Mouse (Mus musculus): ENCODE results near the gene Tmem72. TPM values are rescaled to one million over a fixed set of nuclear protein-coding genes. Genes with fewer than 3 reads are reported as not detected.

Gene Tmem72
- polyA plus RNA-seq, 1 experiment from 2014 or later, result 0.06 TPM

DNA sequence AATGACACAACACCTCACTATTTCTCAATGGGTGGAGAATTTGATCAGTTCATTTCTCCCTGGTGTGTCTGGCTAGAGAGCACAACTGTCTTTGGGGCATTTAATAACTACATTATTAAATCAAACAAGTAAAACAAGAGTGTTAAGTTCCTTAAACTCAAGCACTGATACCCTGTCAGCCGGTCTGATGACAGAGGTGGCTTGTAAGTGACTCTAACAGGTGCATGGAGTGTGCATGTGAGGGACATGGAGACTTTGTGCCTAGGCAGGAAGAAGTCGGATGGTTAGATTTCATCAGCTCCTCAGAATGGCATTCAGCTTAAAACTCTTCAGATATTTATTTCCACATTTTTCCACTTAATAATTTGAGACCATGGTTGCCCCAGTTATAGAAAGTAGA, 53.3 kb downstream of the Tmem72 start:
- WGBS, result 86% methylated on average over 2 of the region's 2 CpGs
- no peak for DNase-seq (ENCODE audit: low spot score)
- H3K27me3 ChIP-seq (ENCODE audit: low read depth, poor library complexity, severe bottlenecking), result no peaks in the 10 kb centered on the region
- no peak overlapping the region for H3K4me3 ChIP-seq
- H3K27ac ChIP-seq, result no peak overlapping the region
- peaks cover under 1% of the 10 kb centered on the region; the same call in 1 of the 2 replicates for H3K4me1 ChIP-seq
- H3K36me3 ChIP-seq, result no peaks in the 10 kb centered on the region
- H3K9me3 ChIP-seq (replicated peaks), result no peaks in the 10 kb centered on the region

GRCm38 (mm10) chr6:116653684-116654454, 62.8 kb downstream of the Tmem72 start:
- peak; percentile 76 for DNase-seq (ENCODE audit: low spot score)
- Histone ChIP-seq H3K4me3 (no peak overlapping the region), H3K9me3 (replicated peaks) (no peaks in the 10 kb centered on the region), H3K36me3 (no peaks in the 10 kb centered on the region), H3K27me3 (ENCODE audit: low read depth, poor library complexity, severe bottlenecking) (no peaks in the 10 kb centered on the region), H3K27ac (no peak overlapping the region), H3K4me1 (peaks cover 11% of the 10 kb centered on the region)
- 67% methylated on average over 9 of the region's 9 CpGs for WGBS

GRCm38 (mm10) chr6:116653191-116653590, 63.5 kb downstream of the Tmem72 start:
- H3K36me3 ChIP-seq, result no peaks in the 10 kb centered on the region
- whole genome bisulfite sequencing, result 72% methylated on average over 3 of the region's 3 CpGs
- H3K9me3 ChIP-seq (replicated peaks), result no peaks in the 10 kb centered on the region
- H3K4me3 ChIP-seq, result no peak overlapping the region
- peaks cover 11% of the 10 kb centered on the region for H3K4me1 ChIP-seq
- H3K27ac ChIP-seq, result no peak overlapping the region
- no peak for DNase-seq (ENCODE audit: low spot score)
- H3K27me3 ChIP-seq (ENCODE audit: low read depth, poor library complexity, severe bottlenecking), result no peaks in the 10 kb centered on the region

DNA sequence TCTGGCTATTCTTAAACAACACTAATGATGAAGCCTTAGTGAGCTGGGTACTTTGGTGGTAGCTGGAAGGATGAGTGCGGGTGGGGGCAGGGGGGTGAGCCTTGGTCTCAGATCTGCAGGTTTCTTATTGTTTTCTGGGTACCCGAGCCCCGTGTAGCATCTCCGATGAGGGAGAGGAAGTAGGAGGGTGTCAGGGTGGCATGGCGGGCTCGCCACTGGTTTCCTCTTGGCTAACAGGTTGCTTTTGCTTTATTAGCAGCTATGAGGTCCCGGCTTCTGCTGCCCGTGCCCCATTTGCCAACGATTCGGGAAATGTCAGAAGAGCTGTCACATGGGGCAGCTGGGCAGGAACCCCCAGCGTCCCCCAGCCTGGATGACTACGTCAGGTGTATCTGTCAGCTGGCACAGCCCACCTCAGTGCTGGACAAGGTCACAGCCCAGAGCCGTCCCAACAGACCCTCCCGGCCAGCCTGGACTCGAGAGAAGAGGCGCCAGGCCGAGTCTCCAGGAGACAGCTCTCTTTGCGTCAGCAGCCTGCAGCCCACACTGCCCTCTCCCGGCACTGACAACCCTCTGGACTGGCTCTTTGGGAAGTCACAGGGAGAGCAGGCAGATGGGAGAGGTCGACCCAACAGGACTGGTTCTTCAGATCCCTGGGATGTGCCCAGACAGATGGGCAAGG, 65.1 kb downstream of the Tmem72 start:
- Histone ChIP-seq H3K4me1 (peaks cover 11% of the 10 kb centered on the region), H3K9me3 (replicated peaks) (no peaks in the 10 kb centered on the region), H3K36me3 (no peaks in the 10 kb centered on the region), H3K27ac (peak overlapping the region; percentile 48; the same call in 1 of the 2 replicates), H3K4me3 (peak overlapping the region; percentile 22), H3K27me3 (ENCODE audit: low read depth, poor library complexity, severe bottlenecking) (no peaks in the 10 kb centered on the region)
- DNase-seq (ENCODE audit: low spot score), result no peak
- 80% methylated on average over 20 of the region's 20 CpGs for WGBS

DNA sequence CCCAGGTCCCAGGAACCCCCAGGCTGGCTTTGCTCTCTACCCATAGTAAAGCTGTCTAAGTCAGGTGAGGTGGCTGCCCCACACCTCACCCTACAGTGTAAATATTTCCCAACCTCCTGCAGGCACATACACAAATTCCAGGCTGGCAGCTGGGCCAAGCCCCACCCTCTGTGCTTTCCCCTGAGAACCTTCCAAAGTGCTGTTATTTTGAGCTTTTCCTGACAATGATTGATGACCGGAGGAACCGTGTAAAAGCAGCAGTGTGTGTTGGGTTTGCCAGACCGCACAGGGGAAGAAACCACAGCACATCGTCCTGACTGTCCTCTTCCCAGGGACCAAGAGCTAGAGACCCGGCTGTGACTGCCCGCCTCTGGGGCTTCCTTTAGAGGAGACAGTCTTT, 66.3 kb downstream of the Tmem72 start, which contains the start of gene Depp1:
Gene Depp1 (plus strand): TSS at position 204 of the 400 bp plus-strand sequence.
- no peak for DNase-seq (ENCODE audit: low spot score)
- Histone ChIP-seq H3K36me3 (no peaks in the 10 kb centered on the region), H3K4me1 (peaks cover 11% of the 10 kb centered on the region), H3K27ac (peak within 1 kb of the TSS; percentile 42), H3K4me3 (peak within 1 kb of the TSS; percentile 22; the same call in 1 of the 2 replicates), H3K27me3 (ENCODE audit: low read depth, poor library complexity, severe bottlenecking) (no peaks in the 10 kb centered on the region), H3K9me3 (replicated peaks) (no peaks in the 10 kb centered on the region)
- 48% methylated on average over 6 of the region's 6 CpGs for WGBS

GRCm38 (mm10) chr6:116649811-116650210, 66.9 kb downstream of the Tmem72 start:
- DNase-seq (ENCODE audit: low spot score), result no peak
- no peaks in the 10 kb centered on the region for H3K27me3 ChIP-seq (ENCODE audit: low read depth, poor library complexity, severe bottlenecking)
- peak overlapping the region; percentile 42 for H3K27ac ChIP-seq
- H3K4me1 ChIP-seq, result peaks cover 14% of the 10 kb centered on the region
- no peaks in the 10 kb centered on the region for H3K9me3 ChIP-seq (replicated peaks)
- 93% methylated on average over 7 of the region's 7 CpGs for WGBS
- H3K4me3 ChIP-seq, result no peak overlapping the region
- H3K36me3 ChIP-seq, result no peaks in the 10 kb centered on the region

DNA sequence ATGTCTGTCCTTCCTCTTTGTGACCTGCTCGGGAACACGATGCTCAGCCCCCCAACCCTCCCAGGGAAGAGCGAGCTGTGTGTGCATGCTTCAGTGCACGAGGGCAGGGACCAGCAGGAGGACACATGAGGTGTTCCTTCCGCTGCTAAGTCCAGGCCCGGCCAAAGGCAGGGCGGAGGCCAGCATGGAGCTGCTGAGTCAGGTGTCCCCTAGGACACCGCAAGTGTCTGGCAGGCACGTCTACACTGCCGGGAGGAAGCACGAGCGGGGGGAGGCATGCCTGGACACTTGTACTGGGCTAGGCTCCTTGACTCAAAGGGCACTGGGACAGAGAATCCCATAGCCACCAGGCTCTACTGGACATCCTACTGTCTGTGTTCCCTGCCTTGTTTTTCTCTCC, 69.0 kb downstream of the Tmem72 start:
- Histone ChIP-seq H3K4me3 (no peak overlapping the region), H3K36me3 (no peaks in the 10 kb centered on the region), H3K9me3 (replicated peaks) (no peaks in the 10 kb centered on the region), H3K27ac (no peak overlapping the region), H3K27me3 (ENCODE audit: low read depth, poor library complexity, severe bottlenecking) (no peaks in the 10 kb centered on the region), H3K4me1 (peaks cover 18% of the 10 kb centered on the region)
- 88% methylated on average over 12 of the region's 12 CpGs for WGBS
- no peak for DNase-seq (ENCODE audit: low spot score)

DNA sequence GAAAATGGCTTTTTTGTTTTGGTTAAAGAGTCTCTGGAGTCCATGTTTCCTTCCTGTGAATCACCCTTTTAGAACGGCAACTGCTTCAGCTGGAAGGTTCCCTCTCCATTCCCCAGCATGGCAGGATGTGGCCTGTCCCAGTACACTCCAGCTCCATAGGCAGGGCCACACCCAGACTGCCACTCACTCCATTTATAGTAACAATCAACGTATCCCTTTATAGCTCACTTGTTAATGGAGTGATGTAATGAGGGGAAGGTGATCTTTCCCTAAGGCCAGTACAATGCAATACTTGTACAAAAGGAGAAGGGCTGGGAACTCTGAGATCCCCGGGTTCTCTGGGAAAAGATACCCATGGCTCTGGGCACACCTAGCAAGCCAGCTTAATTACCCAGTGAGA, 72.4 kb downstream of the Tmem72 start:
- H3K9me3 ChIP-seq (replicated peaks), result no peaks in the 10 kb centered on the region
- H3K4me3 ChIP-seq, result no peak overlapping the region
- H3K4me1 ChIP-seq, result peaks cover 7% of the 10 kb centered on the region
- H3K27me3 ChIP-seq (ENCODE audit: low read depth, poor library complexity, severe bottlenecking), result no peaks in the 10 kb centered on the region
- no peak overlapping the region for H3K27ac ChIP-seq
- 79% methylated on average over 3 of the region's 3 CpGs for WGBS
- H3K36me3 ChIP-seq, result no peaks in the 10 kb centered on the region
- no peak for DNase-seq (ENCODE audit: low spot score)

- Histone ChIP-seq H3K9me3 (replicated peaks) (no peaks in the 10 kb centered on the region), H3K27ac (no peak overlapping the region), H3K27me3 (ENCODE audit: low read depth, poor library complexity, severe bottlenecking) (no peaks in the 10 kb centered on the region), H3K4me3 (no peak overlapping the region), H3K4me1 (peaks cover 9% of the 10 kb centered on the region), H3K36me3 (no peaks in the 10 kb centered on the region)
- DNase-seq (ENCODE audit: low spot score), result no peak
- WGBS, result 82% methylated on average over 4 of the region's 4 CpGs
These were observed 72.8 kb downstream of the Tmem72 start for GRCm38 (mm10) chr6:116643881-116644280.

DNA sequence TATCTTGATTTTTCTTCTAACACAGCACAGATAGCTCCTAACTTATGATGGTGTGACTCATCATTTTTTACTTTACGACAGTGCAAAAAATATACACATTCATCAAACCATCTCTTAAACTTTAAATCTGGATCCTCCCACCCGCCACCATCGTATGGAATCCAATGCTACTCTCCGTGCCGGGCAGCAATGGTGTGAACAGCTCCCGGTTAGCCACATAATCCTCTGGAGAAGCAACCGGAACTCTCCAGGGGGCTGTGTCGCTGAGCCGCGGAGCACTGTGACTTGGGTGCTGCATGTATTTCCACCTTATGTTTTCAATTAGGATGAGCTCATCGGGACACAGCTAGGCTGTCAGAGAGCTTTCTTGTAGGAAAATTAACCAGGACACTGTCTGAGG, 73.8 kb downstream of the Tmem72 start:
- Histone ChIP-seq H3K9me3 (replicated peaks) (no peaks in the 10 kb centered on the region), H3K27ac (no peak overlapping the region), H3K4me1 (peaks cover 10% of the 10 kb centered on the region), H3K4me3 (no peak overlapping the region), H3K36me3 (no peaks in the 10 kb centered on the region), H3K27me3 (ENCODE audit: low read depth, poor library complexity, severe bottlenecking) (no peaks in the 10 kb centered on the region)
- no peak for DNase-seq (ENCODE audit: low spot score)
- WGBS, result 73% methylated on average over 11 of the region's 11 CpGs

- no peaks in the 10 kb centered on the region for H3K9me3 ChIP-seq (replicated peaks)
- WGBS, result 82% methylated on average over 2 of the region's 2 CpGs
- H3K27ac ChIP-seq, result no peak overlapping the region
- no peaks in the 10 kb centered on the region for H3K27me3 ChIP-seq (ENCODE audit: low read depth, poor library complexity, severe bottlenecking)
- H3K4me1 ChIP-seq, result peaks cover 14% of the 10 kb centered on the region
- H3K36me3 ChIP-seq, result no peaks in the 10 kb centered on the region
- no peak overlapping the region for H3K4me3 ChIP-seq
- no peak for DNase-seq (ENCODE audit: low spot score)
These were observed 77.0 kb downstream of the Tmem72 start for GRCm38 (mm10) chr6:116639663-116640062.

DNA sequence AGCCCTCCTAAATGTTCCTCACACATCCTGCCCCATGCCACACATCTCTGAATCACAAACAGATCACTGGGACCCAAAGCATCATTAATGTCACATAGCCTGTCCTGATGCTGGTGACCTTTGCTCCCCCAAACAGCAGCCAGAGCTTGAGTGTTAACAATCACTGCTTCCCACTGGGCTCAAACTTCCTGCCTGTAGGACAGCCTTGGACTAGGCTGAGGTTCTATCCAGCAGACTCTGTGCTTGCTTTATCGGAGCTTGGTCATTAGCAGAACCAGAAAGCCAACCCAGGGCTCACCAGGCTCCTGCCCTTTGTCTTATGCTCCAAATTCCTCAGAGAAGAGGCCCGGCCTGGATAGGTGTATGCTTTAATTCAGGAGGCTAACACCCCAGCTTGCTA, 77.8 kb downstream of the Tmem72 start:
- Histone ChIP-seq H3K4me3 (no peak overlapping the region), H3K27me3 (ENCODE audit: low read depth, poor library complexity, severe bottlenecking) (no peaks in the 10 kb centered on the region), H3K9me3 (replicated peaks) (no peaks in the 10 kb centered on the region), H3K27ac (no peak overlapping the region), H3K4me1 (peaks cover 14% of the 10 kb centered on the region), H3K36me3 (no peaks in the 10 kb centered on the region)
- DNase-seq (ENCODE audit: low spot score), result no peak
- 79% methylated on average over 2 of the region's 2 CpGs for WGBS

- Histone ChIP-seq H3K27ac (no peak overlapping the region), H3K9me3 (replicated peaks) (no peaks in the 10 kb centered on the region), H3K27me3 (ENCODE audit: low read depth, poor library complexity, severe bottlenecking) (no peaks in the 10 kb centered on the region), H3K4me3 (no peak overlapping the region), H3K4me1 (peaks cover 10% of the 10 kb centered on the region), H3K36me3 (no peaks in the 10 kb centered on the region)
- 90% methylated on average over 5 of the region's 5 CpGs for WGBS
- no peak for DNase-seq (ENCODE audit: low spot score)
These were observed 79.2 kb downstream of the Tmem72 start for GRCm38 (mm10) chr6:116637496-116637895.
